Mouse (Mus musculus) right cerebral cortex, postnatal 4 days (tissue): ENCODE measurements around the gene Acsf2.
"Not testable (repeated sequence)": the region's sequence is repeated elsewhere in the genome, so short reads cannot be mapped to it uniquely, and the experiment has no call there.

ENCODE experiments used
- DNase-seq: peaks from one replicate; pipeline ENCODE4 v3.0.0-alpha.2; 2022

The Acsf2 gene

DNA sequence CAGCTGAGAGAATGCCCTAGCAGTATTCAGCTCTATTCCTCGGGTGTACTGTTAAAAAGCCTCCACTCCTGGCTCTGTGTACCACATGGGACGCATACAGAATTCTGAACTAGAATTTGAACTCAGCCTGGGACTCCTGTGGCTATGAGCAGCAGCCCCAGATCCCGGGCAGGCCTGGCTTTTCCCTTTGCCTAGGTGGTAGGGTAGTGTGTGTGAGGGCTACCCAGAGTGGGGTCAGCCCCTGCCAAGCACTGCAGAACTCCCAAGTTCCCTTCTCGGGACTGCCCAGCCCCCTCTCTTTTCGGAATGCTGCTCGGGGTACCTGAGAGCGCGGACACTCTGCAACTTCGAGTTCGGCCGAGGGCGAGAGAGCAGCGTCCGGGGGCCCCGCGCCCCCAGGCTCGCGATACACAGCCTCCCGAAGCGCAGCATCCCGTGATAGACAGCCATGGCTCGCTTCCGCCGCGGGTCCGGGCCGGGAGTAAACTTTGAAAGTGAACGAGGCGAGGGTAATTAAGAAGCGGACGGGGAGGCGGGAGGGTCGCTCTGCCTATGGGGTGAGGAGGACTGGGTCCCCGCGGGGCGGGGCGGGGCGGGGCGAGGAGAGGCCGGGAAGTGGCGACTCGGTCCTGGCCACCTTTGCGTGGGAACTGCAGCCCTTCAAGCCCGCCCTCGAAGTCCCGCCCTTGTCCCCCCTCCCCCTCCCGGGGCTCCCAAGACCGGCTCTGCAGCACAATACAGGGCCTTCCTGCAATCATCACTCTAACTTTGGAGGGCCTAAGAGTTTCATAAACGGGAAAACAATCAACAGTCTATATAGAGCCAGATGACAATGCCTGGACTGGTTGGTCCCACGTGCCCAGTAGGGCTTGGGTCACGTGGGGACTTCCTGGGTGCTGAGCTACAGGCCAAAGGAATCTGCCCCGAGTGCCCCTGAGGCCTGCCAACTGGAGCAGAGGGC, at the start of gene Acsf2:
Gene Acsf2, minus strand, starts transcription at position 551 of the 961 bp plus-strand sequence.
- peak; percentile 51 for DNase-seq

DNA sequence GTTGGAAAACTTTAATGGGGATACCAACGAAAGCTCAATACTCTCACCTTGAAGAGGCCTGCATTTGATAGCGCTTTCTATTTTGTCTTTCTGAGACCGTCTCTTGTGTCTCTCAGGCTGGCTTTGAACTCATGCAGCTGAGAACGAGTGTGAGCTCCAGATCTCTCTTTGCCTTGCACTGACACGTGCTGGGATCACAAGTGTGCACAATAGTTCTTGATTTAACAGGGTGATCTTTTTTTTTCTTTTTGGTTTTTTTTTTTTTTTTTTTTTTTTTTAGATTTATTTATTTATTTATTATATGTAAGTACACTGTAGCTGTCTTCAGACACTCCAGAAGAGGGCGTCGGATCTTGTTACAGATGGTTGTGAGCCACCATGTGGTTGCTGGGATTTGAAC, 49.6 kb upstream of the Acsf2 start:
- DNase-seq = not testable (repeated sequence)

DNA sequence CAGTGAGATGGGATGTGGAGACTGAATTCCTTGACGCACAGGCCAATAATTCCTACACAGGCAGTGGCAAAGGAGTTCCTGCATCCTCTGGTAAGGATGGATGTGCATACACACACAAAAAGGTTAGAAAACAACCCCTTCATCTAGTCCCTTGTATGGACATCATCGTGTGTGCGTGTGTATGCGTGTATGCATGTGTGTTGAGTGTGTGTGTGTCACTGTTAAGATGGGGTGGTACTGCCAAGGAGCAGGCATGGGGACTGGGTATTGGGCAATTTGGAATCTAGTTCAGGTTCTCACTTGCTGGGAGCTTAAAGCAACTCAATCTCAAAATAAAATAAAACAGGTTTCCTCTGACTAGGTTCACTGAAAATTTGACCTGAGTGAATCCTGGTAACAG, 44.8 kb upstream of the Acsf2 start:
- DNase-seq = no peak

DNA sequence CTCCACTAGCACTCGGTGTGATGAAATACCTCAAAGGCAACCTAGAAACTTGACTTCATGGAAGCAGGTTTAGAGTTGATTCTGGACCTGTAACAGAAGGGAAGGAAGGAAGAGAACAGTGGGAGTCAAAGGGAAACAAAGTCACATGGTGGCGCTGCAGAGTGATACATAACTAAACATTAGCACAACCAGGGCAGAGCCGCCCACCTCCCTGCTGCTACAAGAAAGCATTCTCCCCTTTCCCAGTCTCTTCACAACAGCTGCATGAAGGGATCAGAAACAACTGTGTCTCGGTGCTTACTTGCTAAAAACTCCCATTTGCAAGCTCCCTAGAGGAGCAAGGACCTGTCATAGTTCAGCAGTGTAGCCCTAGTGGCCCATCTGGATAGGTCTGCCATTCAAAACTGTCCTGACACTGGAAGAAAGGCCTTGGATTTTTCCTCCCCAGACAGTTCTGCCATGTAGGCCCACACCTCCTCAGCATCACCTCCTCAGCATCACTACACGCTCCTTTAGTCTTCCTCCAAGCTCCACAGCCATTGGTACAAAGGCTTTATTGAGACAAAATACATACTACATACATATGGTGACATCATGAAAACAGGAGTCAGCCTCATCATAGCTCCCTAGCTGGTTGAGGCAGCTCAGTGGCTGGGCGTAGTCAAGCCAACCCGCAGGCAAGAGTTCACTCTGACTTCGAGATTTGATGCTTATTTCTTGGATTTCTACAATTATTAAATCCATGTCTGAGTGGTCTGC, 43.0 kb upstream of the Acsf2 start:
- no peak for DNase-seq

DNA sequence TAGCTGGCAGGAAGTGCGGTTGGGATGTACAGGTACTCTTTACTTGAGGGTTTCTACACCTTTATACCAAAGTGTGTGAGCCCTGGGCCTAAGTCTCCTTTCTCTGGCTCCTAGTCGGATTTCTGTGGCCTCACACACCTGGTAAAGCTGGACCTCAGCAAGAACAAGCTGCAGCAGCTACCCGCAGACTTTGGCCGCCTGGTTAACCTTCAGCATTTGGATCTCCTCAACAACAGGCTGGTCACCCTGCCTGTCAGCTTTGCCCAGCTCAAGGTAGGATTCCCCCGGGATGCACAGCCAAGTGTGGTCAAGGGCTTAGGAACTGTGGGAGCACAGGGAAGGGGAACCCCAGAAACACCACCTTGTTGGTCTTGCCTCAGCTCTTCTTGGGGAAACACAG, 32.8 kb upstream of the Acsf2 start:
- DNase-seq = no peak

DNA sequence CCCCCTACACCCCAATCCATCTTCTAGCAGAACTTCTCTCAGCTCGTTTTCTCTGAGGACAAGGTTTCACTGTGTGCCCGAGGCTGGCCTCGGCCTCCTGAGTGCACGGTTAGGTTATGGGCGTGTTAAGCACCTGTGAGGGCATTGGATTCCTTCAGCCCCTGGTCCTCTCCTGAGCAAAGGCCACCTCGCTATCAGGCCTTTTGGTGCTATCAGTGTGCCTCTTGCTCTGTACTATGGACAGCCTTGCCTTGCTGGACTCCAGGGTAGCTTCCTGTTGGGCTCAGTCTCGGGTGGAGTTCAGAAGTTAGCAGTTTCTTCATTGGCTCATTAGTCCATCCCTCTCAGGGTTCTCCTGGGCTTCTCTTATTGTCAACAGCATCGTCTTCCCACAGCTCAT, 31.3 kb upstream of the Acsf2 start:
- DNase-seq = no peak

DNA sequence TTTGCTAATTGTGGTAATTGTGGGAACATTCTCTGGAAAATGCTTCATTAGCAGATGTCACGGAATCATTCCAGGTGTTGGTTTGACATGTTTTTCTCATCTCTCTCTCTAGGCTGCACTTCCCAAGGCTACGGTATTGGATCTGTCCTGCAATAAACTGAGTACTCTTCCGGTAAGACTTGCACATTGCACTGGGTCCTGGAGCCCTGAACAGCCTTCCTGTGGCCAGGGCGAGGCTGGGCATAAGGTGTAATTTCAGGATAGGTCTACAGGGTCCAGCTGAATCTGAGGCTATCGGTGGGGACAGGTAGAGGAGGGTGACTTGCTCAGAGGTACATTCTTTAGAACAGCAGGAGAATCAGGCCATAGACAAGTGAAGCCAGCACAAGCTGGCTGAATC, 30.3 kb upstream of the Acsf2 start:
- DNase-seq = no peak

DNA sequence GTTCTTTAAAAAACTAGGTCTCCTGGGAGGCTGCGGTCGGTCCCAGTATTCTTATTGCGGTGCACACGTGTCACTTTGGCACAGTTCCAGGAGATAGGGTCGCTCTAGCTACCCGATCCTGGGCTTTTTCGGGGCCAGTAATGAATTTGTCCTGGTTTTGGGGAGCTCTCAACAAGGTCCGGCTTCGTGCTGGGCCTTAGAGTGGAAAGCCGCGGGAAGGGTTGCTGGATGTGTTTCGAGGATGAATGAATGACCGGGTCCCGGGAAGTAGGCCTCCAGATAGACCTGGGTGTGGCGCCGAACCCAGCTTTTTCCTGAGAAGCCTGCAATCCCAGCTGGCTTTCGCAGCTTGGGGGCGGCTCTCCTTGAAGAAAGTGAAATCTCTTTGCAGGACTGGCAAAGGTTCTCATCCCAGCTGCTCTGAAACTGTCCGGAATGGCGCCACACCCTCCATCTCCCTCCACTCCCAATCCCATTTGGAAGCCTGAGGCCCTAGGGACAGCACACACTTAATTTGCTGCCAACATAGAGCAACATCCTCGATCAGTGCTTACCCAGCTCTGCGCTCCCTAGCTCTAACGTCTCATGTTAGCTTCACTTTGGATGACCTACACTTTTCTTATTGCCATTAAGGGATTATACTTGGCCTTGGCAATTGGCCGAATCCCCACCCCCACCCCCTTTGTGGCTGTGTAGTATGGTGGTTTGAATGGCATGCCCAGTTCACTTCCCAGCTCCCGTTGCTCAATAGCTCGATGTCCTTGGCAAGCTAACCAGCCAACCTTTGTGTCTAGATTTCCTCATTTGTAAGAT, 28.7 kb upstream of the Acsf2 start:
- DNase-seq = peak; percentile 36

DNA sequence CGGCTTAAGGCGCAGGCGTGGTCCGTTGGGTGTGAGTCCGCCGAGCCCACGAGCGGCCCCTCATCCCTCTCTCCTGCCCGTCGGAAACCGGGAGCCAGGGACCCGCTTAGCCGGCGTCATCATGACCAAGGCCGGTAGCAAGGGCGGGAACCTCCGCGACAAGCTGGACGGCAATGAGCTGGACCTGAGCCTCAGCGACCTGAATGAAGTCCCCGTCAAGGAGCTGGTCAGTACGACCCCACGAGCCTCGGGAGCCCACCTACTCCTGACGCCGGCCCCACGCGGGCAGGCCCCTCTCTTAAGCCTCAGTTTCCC, 28.2 kb upstream of the Acsf2 start:
- no peak for DNase-seq

DNA sequence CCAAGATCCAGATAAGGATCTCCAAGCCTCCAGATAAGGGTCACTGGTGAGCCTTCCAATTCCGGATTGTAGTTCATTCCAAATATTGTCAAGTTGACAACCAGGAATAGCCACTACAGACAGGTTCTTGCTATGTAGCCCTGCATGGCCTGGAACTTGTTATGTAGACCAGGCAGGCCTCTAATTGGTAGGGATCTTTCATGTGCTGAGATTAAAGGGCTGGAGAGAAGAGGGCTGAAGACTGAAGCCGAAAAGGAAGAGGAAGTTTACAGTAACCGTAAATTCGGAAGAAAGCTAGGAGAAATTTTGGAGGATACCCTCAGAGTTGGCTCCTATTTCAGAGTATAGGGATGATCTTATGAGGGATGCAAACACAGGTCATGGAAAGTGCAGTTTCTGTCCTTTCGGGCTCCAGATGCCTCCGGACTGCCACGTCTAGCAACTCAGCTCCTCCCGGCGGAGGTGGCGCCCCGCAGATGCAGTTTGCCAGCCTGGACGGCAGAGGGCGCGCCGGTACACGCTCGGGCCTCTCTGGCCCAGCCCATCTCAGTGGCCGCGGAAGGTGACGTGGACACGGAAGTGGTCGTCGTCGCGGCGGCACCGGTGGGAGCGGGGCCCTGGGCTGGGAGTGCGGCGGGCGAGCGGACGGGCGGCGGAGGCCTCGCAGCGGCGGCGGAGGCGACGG, 27.7 kb upstream of the Acsf2 start, which contains the start of gene Lrrc59:
Gene Lrrc59, plus strand, starts transcription at position 569 of the 685 bp plus-strand sequence.
- DNase-seq = peak; percentile 93

DNA sequence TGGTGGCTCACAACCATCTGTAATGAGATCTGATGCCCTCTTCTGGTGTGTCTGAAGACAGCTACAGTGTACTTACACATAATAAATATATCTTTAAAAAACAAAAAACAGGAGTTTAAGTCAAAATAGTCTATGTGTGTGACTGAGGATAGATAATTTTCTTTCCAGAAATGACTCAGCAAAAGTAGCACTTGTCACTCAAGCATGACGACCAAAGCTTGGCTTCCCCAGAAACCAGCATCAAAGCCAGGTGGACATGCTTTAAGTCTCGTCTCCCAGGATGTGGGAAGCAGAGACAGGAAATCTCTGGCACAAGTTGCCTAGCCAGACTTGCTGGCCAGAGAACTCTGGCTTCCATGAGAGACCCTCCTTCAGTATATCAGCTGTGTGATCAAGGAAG, 20.5 kb upstream of the Acsf2 start:
- no peak for DNase-seq

DNA sequence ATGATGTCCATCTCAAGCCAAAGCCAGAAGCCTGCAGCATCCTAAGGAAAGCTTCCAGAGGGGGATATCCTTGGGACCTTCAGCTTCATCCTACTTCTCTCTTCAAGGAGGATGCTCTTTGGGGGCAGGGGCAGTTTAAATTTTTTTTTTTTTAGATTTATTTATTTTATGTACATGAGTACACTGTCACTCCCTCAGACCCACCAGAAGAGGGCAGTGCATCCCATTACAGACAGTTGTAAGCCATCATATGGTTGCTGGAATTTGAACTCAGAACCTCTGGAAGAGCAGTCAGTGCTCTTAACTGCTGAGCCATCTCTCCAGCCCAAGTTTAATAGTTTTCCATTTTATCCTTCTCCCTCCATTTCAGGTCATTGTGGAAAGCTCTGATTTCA, 19.8 kb upstream of the Acsf2 start:
- no peak for DNase-seq

DNA sequence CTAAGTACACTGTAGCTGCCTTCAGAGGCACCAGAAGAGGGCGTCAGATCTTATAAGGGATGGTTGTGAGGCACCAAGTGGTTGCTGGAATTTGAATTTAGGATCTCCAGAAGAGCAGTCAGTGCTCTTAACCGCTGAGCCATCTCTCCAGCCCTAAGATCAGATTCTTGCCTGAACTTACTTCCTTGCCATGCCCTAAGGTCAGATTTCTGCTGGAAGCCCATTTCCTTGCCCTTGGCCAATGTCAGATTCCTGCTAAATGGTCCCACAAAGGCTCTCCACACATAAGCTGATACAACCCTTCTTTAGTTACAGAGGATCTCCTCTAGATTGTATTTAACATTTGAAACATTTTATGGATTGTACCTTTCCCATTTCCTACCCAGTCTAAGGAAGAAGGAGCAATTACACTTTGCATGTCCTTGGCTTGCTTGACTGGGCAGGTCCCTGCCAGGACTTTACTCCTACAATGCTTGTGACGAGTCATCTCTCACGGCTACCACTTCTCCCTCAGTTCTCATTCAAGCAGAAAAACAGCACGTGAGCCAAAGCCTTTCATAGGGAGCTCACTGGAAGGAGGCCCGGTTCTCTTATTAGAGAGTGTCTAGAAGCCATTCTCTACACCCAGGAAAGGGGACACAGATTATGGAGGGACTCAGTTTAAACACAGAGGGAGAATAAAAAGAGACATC, 19.2 kb upstream of the Acsf2 start:
- no peak for DNase-seq

DNA sequence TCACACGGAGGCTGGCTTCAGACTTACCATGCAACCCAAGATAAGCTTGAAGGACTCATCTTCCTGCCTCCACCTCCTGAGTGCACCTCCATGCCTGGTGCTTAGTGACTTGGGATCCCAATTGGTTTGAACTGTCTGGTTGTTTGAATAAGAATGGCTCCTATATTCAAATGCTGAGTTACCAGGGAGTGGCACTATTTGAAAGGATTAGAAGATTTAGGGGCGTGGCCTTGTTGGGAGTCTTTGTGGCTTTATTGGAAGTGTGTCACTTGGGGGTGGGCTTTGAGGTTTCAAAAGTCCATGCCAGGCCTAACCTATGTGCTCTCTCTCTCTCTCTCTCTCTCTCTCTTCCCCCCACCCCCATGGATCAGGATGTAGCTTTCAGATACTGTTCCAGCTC, 16.0 kb upstream of the Acsf2 start:
- no peak for DNase-seq

DNA sequence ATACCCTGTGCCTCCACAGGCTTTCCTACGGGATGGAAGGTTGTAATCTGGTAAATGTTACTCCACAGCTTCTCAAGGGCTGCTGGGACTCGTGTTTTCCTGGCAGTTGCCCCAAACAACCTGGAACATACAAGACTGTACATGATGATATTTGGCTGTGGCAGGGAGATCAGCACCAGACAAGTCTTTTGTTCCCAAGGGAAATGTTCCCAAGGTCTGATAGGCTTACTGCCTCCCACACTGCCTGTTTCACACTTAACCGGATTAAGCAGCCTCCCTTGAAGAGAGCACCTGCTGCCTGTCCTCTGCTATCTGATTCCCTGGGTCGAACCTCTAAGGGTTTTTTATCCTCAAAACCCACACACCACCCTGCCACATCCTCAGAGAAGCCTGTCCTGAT, 13.8 kb upstream of the Acsf2 start:
- DNase-seq = no peak

DNA sequence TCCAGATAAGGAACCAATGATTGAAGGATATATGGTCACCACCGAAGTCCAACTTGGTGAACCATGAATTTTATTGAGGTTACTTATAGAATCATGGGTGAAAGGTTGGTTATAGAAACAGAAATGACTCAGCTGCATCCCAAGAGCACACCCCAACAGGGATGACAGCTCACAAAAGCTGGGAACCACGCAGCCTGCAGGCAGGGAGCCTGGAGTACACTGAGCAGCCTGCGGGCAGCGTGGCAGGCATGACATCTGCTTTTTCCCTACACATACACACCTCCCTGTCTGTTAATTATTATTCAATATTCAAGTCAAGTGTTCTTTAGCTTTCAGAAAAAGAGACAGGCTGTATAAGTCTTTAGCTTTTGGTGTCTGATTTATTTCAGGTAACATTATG, 12.9 kb upstream of the Acsf2 start:
- no peak for DNase-seq

DNA sequence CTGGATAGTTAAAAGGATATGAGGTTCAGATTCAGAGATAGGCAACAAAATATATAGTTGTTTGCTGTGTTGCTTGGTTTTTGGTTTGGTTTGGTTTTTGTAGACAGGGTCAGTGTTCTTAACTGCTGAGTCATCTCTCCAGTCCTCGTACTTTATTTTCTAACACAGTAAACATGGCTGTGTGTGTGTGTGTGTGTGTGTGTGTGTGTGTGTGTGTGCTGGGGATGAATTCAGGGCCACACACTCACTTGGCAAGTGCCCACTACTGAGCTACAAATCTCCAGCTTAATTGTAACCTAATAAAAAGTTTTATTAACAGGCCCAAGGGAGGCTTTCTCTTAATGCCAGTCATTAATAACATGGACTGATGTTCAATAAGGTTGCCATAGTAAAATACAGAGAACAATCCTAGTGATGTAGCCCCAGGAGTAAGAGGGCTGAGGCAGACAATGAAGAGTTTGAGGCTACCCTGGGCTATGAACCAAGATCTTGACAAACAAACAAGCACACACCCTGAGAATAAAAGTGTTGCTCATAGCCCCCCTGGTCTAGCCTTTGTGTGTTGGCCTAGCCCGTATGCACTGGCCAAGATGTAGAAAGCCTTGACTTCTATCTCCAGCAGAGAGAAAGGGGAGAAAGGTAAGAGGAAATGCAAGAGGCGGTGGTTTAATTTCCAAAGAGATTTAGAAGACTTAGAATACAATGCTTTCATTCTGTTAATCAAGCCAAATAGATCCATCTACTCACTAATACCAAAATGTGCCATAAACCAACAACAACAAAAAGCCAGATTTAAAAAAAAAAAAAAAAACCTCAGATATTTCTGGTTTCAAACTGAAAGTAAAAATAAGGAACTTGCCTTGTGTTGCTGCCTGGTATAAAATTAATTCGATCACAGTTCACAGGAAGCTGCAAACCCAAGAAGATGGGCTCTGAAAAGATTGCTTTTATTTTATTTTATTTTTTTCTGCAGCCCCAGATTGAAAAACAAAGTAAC, 9.4 kb upstream of the Acsf2 start:
- DNase-seq = no peak

DNA sequence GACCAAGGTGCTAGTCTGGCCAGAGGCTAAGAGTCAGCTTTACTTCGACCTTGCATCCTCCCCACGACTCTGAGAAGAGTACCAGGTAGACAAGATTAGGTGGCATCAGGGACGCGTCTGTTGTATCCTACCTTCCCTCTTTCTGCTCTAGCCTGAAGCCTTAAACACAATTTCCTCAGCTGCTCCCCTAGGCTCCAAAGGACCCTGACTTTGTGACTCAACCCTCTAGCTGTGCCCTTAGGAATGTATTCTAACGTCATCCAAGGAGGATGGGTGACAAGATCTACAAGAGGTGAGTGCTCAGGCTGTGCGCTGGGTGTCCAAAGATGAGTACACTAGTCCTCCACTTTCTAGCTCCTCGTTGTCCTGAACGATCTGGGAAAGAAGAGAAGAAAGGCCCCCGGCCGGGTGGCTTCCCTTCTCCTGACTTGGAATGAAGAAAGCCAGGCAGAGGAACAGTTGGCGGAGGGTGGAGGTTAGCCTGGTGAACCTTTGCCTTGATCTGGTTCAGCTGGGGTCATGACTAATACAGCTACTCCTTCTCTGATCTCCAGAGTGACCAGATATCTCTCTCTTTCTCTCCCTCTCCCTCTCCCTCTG, 785 bp upstream of the Acsf2 start:
- DNase-seq = no peak

DNA sequence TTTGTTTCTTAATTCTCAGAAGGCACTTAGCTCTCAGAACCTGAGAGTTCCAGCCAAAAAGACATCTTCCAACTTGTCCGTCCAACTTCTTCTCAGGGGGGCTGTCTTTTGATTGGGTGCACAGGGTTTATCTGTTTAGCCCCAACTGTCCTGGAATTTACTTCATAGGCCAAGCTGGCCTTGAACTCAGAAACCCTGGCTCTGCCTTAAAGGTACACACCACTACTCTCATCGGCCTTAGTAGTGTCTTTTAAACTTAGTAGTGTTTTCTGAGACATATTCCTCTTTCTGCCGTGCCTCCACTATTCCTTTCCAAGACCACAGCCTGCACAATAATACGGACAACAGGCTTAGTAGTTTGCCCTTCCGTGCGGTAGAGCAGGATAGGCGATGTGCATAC, 1.2 kb downstream of the Acsf2 start:
- DNase-seq = no peak

DNA sequence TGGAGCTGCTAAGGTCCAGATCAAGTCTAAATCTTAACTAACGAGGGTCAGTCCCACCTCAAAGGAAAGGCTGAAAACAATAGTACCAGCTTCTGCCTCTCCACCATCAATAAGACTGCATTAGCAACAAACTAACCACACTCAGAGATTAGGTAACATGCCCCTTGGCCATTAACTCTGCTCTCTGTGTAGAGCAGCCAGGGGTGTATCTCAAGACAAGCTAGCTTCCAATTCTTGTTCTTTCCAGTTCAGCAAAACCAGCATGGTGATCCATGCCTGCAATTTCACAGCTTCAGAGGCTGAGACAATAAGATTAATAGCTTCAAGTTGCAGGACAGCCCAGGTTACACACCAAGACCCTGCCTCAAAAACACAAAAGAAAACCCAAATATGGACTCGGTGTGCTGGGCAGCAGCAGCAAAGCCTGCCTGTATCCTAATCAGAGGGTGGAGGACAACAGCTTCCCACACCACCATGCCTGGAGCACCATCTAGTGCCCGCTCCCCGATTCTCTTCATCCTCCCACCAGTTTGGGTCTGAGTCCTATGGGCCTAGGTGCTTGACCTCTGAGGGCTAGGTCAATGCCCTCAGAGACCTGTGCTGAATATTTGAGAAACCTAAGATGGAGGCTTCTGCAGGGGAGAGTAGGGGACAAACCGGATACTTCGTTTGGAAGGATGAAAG, 3.1 kb downstream of the Acsf2 start:
- no peak for DNase-seq
